Mouse (Mus musculus): ENCODE data around the gene Ndufb3. TPM values are rescaled to one million over a fixed set of nuclear protein-coding genes. Genes with fewer than 3 reads are reported as not detected.
"Not testable (repeated sequence)": the region's sequence is repeated elsewhere in the genome, so short reads cannot be mapped to it uniquely, and the experiment has no call there.

The Ndufb3 gene
- polyA plus RNA-seq, 1 experiment = 7.0 TPM

DNA sequence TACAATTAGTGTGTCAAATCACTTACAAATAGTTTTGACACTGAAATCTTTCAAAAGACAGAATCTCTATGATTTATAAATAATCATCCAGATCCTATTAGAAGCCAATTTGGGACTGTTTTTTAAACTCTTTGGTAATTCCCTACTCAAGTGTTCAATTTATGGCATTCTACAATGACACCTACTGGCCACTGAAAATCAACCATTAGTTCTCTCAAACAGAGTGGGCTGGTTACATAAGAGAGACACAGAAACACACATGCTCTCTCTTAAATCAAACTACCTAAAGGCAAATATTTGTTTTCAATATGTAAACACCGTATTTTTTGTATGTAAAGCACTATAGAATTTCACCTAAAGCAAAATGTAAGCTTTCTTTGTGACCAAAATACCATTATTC, 1.9 kb upstream of the Ndufb3 start:
- no peak for TF ChIP-seq GATA1 (IDR thresholded peaks at IDR 0.05; ENCODE audit: borderline replicate concordance, low read length)
- TF ChIP-seq FLI1 (IDR thresholded peaks at IDR 0.05; ENCODE audit: low read length) = no peak
- Histone ChIP-seq H3K4me3 (replicated peaks) (no peak overlapping the region), H3K9me3 (no peaks in the 10 kb centered on the region), H3K27me3 (replicated peaks) (no peaks in the 10 kb centered on the region), H3K36me3 (replicated peaks; ENCODE audit: low read length) (peaks cover 3% of the 10 kb centered on the region), H3K4me1 (peaks cover 16% of the 10 kb centered on the region)

- no peaks in the 10 kb centered on the region for H3K9me3 ChIP-seq
- H3K4me3 ChIP-seq (replicated peaks) = peak overlapping the region; percentile 99
- TF ChIP-seq FLI1 (IDR thresholded peaks at IDR 0.05; ENCODE audit: low read length) (no peak), GATA1 (IDR thresholded peaks at IDR 0.05; ENCODE audit: borderline replicate concordance, low read length) (no peak)
Observed at GRCm38 (mm10) chr1:58585373-58586170, 612 bp upstream of the Ndufb3 start.

GRCm38 (mm10) chr1:58587491-58587890, 1.3 kb downstream of the Ndufb3 start:
- Histone ChIP-seq H3K9me3 (no peaks in the 10 kb centered on the region), H3K4me3 (replicated peaks) (peak overlapping the region; percentile 99), H3K36me3 (replicated peaks; ENCODE audit: low read length) (peaks cover 19% of the 10 kb centered on the region), H3K4me1 (peaks cover 25% of the 10 kb centered on the region), H3K27me3 (replicated peaks) (no peaks in the 10 kb centered on the region)
- TF ChIP-seq FLI1 (IDR thresholded peaks at IDR 0.05; ENCODE audit: low read length) (no peak), GATA1 (IDR thresholded peaks at IDR 0.05; ENCODE audit: borderline replicate concordance, low read length) (no peak)

More at GRCm38 (mm10) chr1:58585373-58586170, 612 bp upstream of the Ndufb3 start:
- H3K36me3 ChIP-seq (replicated peaks; ENCODE audit: low read length) = peaks cover 3% of the 10 kb centered on the region
- H3K4me1 ChIP-seq = peaks cover 19% of the 10 kb centered on the region
- H3K27me3 ChIP-seq (replicated peaks) = no peaks in the 10 kb centered on the region

- Histone ChIP-seq H3K4me1 (no peaks in the 10 kb centered on the region), H3K36me3 (replicated peaks; ENCODE audit: low read length) (no peaks in the 10 kb centered on the region), H3K9me3 (peaks cover 9% of the 10 kb centered on the region), H3K27me3 (replicated peaks) (no peaks in the 10 kb centered on the region), H3K4me3 (replicated peaks) (no peak overlapping the region)
- no peak for TF ChIP-seq FLI1 (IDR thresholded peaks at IDR 0.05; ENCODE audit: low read length)
- TF ChIP-seq GATA1 (IDR thresholded peaks at IDR 0.05; ENCODE audit: borderline replicate concordance, low read length) = no peak
Observed at GRCm38 (mm10) chr1:58602681-58603080, 16.5 kb downstream of the Ndufb3 start.

DNA sequence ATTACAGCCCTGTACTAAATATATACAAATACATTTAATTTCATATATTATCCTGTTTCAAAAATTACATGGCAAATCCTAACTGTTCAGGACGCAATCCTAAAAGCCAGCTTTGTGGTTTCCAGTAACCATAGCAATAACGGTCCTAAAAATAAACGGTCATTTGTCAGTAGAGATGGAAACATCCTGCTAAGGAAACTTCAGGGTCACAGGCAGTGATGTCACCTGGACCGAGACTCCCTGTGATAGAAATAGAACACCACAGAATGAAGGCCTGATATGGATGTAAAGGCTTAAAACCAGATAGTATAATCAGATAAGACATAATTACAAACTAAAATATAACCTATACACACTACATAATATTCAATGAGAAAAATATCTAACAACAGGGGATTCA, 17.6 kb downstream of the Ndufb3 start:
- Histone ChIP-seq H3K36me3 (replicated peaks; ENCODE audit: low read length) (no peaks in the 10 kb centered on the region), H3K4me1 (no peaks in the 10 kb centered on the region), H3K27me3 (replicated peaks) (no peaks in the 10 kb centered on the region), H3K4me3 (replicated peaks) (no peak overlapping the region), H3K9me3 (peaks cover 15% of the 10 kb centered on the region)
- TF ChIP-seq GATA1 (IDR thresholded peaks at IDR 0.05; ENCODE audit: borderline replicate concordance, low read length) = no peak
- TF ChIP-seq FLI1 (IDR thresholded peaks at IDR 0.05; ENCODE audit: low read length) = no peak

GRCm38 (mm10) chr1:58609591-58609990, 23.4 kb downstream of the Ndufb3 start:
- not testable (repeated sequence) for H3K4me1 ChIP-seq; H3K36me3 ChIP-seq (replicated peaks; ENCODE audit: low read length); H3K4me3 ChIP-seq (replicated peaks); H3K27me3 ChIP-seq (replicated peaks)
- peaks cover 20% of the 10 kb centered on the region for H3K9me3 ChIP-seq

DNA sequence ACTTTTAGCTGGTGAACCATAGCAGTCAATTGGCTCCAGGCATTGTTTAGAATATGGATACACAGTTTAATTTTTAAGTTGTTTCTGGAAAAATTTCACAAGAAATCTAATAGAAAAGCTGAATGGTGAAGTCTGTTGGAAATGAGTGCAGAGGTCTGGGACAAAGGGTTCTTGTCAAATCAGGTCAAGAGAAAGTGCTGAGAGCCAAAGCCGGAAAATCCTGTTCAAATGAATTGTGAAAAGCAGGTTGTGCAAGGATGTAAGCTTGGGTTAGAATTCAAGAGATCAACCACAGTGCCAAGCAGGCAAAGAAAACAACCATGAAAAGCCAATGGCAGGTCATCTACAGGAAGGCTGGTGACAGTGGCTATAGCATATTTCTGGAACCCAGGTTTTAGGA, 24.0 kb downstream of the Ndufb3 start:
- H3K4me3 ChIP-seq (replicated peaks) = no peak overlapping the region
- TF ChIP-seq FLI1 (IDR thresholded peaks at IDR 0.05; ENCODE audit: low read length) = no peak
- H3K36me3 ChIP-seq (replicated peaks; ENCODE audit: low read length) = no peaks in the 10 kb centered on the region

GRCm38 (mm10) chr1:58610611-58611010, 24.4 kb downstream of the Ndufb3 start:
- H3K4me1 ChIP-seq = peaks cover 4% of the 10 kb centered on the region; the same call in 1 of the 2 replicates
- no peak for TF ChIP-seq FLI1 (IDR thresholded peaks at IDR 0.05; ENCODE audit: low read length)
- no peak for TF ChIP-seq GATA1 (IDR thresholded peaks at IDR 0.05; ENCODE audit: borderline replicate concordance, low read length)

More for the DNA sequence above, 24.0 kb downstream of the Ndufb3 start:
- H3K27me3 ChIP-seq (replicated peaks) = no peaks in the 10 kb centered on the region
- peaks cover 20% of the 10 kb centered on the region for H3K9me3 ChIP-seq
- H3K4me1 ChIP-seq = 0 out of 2 replicates have a peak, but pooled peaks cover 2% of the 10 kb centered on the region

GRCm38 (mm10) chr1:58613786-58614185, 27.6 kb downstream of the Ndufb3 start:
- peaks cover 30% of the 10 kb centered on the region for H3K4me1 ChIP-seq
- H3K9me3 ChIP-seq = peaks cover 6% of the 10 kb centered on the region
- no peak for TF ChIP-seq GATA1 (IDR thresholded peaks at IDR 0.05; ENCODE audit: borderline replicate concordance, low read length)
- TF ChIP-seq FLI1 (IDR thresholded peaks at IDR 0.05; ENCODE audit: low read length) = no peak
- H3K36me3 ChIP-seq (replicated peaks; ENCODE audit: low read length) = no peaks in the 10 kb centered on the region
- H3K27me3 ChIP-seq (replicated peaks) = no peaks in the 10 kb centered on the region
- H3K4me3 ChIP-seq (replicated peaks) = no peak overlapping the region

More at GRCm38 (mm10) chr1:58610611-58611010, 24.4 kb downstream of the Ndufb3 start:
- Histone ChIP-seq H3K4me3 (replicated peaks) (no peak overlapping the region), H3K36me3 (replicated peaks; ENCODE audit: low read length) (no peaks in the 10 kb centered on the region), H3K27me3 (replicated peaks) (no peaks in the 10 kb centered on the region), H3K9me3 (peaks cover 20% of the 10 kb centered on the region)

- H3K27me3 ChIP-seq (replicated peaks) = no peaks in the 10 kb centered on the region
- TF ChIP-seq FLI1 (IDR thresholded peaks at IDR 0.05; ENCODE audit: low read length) (no peak), GATA1 (IDR thresholded peaks at IDR 0.05; ENCODE audit: borderline replicate concordance, low read length) (no peak)
- H3K4me3 ChIP-seq (replicated peaks) = no peak overlapping the region
- no peaks in the 10 kb centered on the region for H3K36me3 ChIP-seq (replicated peaks; ENCODE audit: low read length)
- H3K9me3 ChIP-seq = peaks cover 4% of the 10 kb centered on the region; the same call in 1 of the 2 replicates
- H3K4me1 ChIP-seq = peaks cover 30% of the 10 kb centered on the region
Observed at GRCm38 (mm10) chr1:58614424-58614823, 28.2 kb downstream of the Ndufb3 start.

Measured in megakaryocyte, embryonic 14.5 days (primary cell).